Mouse (Mus musculus) cerebellum, adult 2 months (tissue): ENCODE results near the gene Grhl3. TPM values are rescaled to one million over a fixed set of nuclear protein-coding genes. Genes with fewer than 3 reads are reported as not detected.

Source experiments
- DNase-seq, 2 experiments: peaks; one replicate each; pipeline ENCODE4 v3.0.0; 2021
- H3K27ac ChIP-seq: fragments of 200-500 bp; 2 replicates; pipeline ENCODE4 v1.5.1; 2012; ENCODE audit warnings: low read length, control low read depth, inconsistent platforms; ENCODE audit not compliant: insufficient read depth
- H3K27me3 ChIP-seq: fragments of 200-500 bp; 2 replicates; pipeline ENCODE4 v1.6.1; 2012; ENCODE audit warnings: inconsistent platforms, mild to moderate bottlenecking, low read length, moderate library complexity; ENCODE audit not compliant: control insufficient read depth, insufficient read depth
- H3K4me1 ChIP-seq: fragments of 200-500 bp; 2 replicates; pipeline ENCODE4 v1.6.1; 2011; ENCODE audit warnings: low read length; ENCODE audit not compliant: control insufficient read depth, insufficient read depth
- H3K4me3 ChIP-seq: fragments of 200-500 bp; replicated peaks from 2 replicates; pipeline ENCODE3; 2011; ENCODE audit warnings: mild to moderate bottlenecking, low read depth, low read length, control low read depth; ENCODE audit not compliant: insufficient read depth
- CTCF ChIP-seq: fragments of 200-500 bp; IDR thresholded peaks from 2 replicates; pipeline ENCODE4 v1.5.1; 2011; ENCODE audit warnings: low read depth, mild to moderate bottlenecking, control low read depth, low read length, moderate library complexity, borderline replicate concordance; ENCODE audit not compliant: insufficient read depth
- POLR2A ChIP-seq: fragments of 200-500 bp; IDR thresholded peaks from 2 replicates; pipeline ENCODE4 v1.6.1; 2011; ENCODE audit warnings: low read length, control low read depth, borderline replicate concordance; ENCODE audit not compliant: insufficient read depth
- WGBS: fragments of 180-500 bp; shearing (Covaris S2); methylation state at CpG from one replicate; pipeline ENCODE4 v1.1.7; 2018; 5-methylcytosine and 5-hydroxymethylcytosine counted together
- polyA plus RNA-seq: library from polyadenylated mRNA; depleted of rRNA; stranded (reverse); fragments of >200 nt; gene quantifications from 2 replicates; pipeline ENCODE4 v1.2.3, GENCODE M21; 2012

The Grhl3 gene
- polyA plus RNA-seq, 1 experiment: 0.29 TPM

DNA sequence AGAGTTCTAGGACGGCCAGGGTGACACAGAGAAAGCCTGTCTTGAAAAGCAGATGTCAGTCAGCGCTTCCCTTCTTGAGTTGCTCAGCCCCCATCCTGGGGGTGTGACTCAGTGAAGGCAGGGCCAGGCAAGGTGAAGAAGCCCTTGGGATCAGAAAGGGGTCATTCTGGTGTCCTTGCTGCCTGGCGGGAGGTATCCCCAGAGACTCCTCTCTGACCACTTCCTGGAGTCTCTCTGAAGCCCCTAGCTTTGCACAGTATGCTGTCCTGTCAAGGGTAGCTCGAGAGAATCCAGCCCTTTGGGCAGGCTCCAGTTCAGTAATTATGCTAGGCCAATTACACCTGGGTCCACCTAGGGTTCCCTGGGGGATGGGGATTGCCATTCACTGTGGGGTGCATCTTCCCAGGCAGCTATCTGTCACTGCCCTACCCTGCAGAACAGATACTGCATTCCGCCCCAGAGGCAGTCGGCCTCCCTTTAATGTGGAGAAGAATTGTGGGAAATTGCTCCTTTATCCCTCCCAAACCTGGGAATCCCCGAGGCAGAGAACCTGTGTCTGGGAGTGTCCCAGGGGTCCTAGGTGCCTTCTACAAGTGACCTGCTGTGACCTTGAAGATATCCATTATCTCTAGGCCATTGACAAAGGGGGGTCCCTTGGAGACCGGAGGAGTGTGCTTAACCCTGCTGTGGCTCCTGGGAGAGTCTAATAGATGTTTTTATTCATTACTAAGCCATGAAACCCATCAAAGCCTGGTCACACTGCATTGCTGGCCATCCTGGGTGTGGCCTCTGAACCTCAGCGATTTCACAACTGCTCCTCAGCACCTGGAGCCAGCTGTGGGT is 41.4 kb downstream of the Grhl3 start:
- Histone ChIP-seq H3K27ac (no peak overlapping the region), H3K27me3 (no peaks in the 10 kb centered on the region), H3K4me3 (no peak overlapping the region), H3K4me1 (no peaks in the 10 kb centered on the region)
- no peak for DNase-seq
- TF ChIP-seq CTCF (no peak), POLR2A (no peak)
- 52% methylated on average over 9 of the region's 9 CpGs for WGBS

DNA sequence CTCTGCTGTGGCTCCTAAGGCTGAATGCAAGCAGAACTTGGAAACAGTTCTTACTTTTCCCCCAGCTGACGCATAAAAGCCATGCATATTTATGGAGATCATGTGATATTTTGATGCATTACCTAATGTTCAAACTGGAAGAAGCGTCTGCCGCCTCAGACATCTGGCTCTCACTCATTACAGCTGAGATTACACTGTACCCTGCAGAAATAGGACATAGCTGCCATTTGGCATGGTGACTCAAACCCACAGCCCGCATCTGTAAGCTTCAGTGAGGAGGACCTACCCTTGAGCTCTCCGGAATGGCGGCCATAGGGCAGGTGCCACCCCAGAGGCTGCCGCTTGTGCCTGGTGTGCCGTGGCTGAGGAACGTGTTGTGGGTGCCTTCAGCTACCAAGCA is 42.2 kb downstream of the Grhl3 start:
- no peak for DNase-seq
- Histone ChIP-seq H3K27ac (no peak overlapping the region), H3K4me3 (no peak overlapping the region), H3K4me1 (no peaks in the 10 kb centered on the region), H3K27me3 (no peaks in the 10 kb centered on the region)
- TF ChIP-seq POLR2A (no peak), CTCF (no peak)
- WGBS: 75% methylated on average over 9 of the region's 9 CpGs

DNA sequence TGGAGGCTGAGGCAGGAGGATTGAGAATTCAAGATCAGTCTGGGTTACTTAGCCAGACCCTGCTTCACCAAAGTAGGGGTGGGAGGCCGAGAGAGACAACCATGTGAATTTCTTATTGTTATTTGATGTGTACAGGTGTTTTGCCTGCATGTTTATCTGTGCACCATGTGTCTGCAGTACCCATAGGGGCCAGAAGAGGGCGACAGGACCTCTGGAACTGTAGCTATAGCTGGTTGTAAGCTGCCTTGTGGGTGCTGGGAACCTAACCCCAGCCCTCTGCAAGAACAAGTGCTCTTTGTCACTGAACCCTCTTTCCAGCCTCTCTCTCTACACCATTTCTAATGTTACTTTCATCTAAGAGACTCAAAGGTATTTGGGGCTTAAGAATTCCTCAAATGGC is 43.2 kb downstream of the Grhl3 start:
- 56% methylated on average over 2 of the region's 2 CpGs for WGBS

DNA sequence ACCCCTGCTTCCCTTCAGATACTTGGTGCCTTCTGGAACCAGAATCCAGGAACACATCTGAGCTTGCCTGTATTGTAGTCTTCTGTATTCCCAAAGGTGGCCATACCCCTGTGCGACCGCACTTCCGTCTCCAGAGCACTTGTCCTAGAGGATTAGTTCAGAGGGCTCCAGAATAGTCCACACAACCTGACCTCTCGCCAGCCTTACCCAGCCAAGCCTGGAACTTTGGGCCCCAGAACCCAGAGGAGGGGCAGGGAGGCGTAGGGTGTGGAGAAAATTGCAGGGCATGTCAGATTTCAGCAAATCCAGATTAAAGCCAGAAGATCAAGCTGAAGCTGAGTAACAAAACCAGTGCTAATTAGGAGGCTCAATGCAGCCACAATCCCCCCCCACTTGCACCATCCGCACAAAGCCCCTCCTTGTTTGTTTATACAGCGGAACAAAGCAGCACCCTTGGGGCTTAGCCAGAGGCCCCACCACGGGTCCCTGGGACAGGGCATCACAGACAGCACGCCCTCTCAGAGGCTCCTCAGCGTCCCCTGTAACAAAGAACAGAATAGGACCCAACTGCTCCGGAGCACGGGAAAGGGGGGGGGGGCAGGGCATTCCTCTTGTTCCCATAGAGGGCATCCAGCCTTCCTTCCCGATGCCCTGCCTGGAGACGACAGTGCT is 47.3 kb downstream of the Grhl3 start:
- Histone ChIP-seq H3K27me3 (no peaks in the 10 kb centered on the region), H3K27ac (no peak overlapping the region), H3K4me1 (no peaks in the 10 kb centered on the region), H3K4me3 (no peak overlapping the region)
- no peak for DNase-seq
- TF ChIP-seq POLR2A: no peak
- no peak for TF ChIP-seq CTCF
- 37% methylated on average over 14 of the region's 14 CpGs for WGBS

More for the DNA sequence above, 43.2 kb downstream of the Grhl3 start:
- DNase-seq: no peak
- TF ChIP-seq CTCF (0 out of 2 replicates have a peak, but pooled peaks have one; percentile 16), POLR2A (no peak)
- Histone ChIP-seq H3K27me3 (no peaks in the 10 kb centered on the region), H3K27ac (no peak overlapping the region), H3K4me1 (no peaks in the 10 kb centered on the region), H3K4me3 (no peak overlapping the region)

DNA sequence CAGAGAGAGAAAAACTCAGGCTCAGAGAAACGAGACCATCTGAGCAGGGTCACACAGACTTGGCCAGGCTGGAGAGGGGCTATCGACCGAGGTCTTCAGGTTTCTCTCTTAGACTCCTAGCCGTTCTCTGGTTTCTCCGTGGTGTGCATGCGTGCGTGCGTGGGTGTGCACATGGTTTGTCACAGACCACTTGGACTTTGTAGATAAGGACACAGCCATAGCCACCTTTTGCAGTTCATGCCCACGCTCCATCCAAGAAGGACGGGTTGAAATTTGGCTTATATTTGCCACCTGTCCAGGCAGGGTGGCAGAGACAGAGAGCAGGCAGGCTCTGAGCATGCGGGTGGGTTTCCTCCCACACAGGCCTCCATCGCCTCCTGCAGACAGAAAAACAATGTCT is 48.4 kb downstream of the Grhl3 start:
- no peak overlapping the region for H3K27ac ChIP-seq
- H3K4me3 ChIP-seq: no peak overlapping the region
- WGBS: 69% methylated on average over 12 of the region's 12 CpGs
- DNase-seq: no peak
- no peaks in the 10 kb centered on the region for H3K27me3 ChIP-seq
- TF ChIP-seq CTCF (no peak), POLR2A (no peak)
- H3K4me1 ChIP-seq: no peaks in the 10 kb centered on the region

DNA sequence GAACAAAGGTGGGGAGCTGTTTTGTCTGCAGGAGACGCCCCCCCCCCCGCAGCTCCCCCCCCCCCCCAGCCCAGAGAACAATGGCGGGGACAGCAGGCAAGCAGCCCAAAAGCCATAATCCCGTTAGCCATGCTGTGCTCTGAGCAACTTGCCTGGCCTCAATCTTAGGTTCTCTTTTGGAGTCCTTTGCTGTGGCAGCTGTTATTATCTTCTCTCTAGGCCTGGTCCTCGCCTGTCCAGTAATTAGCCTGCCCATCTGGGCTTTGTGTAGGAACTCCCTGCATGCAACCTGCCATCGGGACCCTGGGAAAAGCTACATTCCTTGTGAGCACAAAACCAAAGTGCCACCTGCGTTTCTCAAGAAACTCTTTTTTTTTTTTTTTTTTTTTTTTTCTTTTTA is 49.5 kb downstream of the Grhl3 start:
- no peak overlapping the region for H3K4me3 ChIP-seq
- 10% methylated on average over 6 of the region's 7 CpGs for WGBS
- no peaks in the 10 kb centered on the region for H3K27me3 ChIP-seq
- H3K27ac ChIP-seq: no peak overlapping the region
- H3K4me1 ChIP-seq: no peaks in the 10 kb centered on the region
- no peak for DNase-seq
- TF ChIP-seq CTCF (no peak), POLR2A (no peak)

DNA sequence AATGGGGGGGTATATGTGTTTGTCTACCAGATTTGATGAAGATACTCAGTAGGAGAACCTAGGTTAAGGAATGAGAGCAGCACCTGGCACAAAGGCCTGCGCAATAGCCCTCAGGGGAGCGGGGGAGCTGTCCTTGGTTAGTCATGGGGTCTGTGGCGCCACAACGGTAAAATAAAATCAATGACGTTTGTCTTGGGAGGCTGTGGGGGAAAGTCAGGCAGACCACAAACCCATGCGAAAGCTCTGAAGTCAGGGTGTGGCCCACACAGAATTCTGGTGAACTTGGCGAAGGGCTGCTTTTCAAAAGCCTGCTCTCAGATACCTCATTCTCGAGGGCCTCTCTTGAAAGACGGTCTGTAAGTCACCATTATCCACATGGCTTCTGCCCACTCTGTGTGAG is 53.0 kb downstream of the Grhl3 start:
- DNase-seq: no peak
- Histone ChIP-seq H3K4me3 (no peak overlapping the region), H3K27ac (no peak overlapping the region), H3K27me3 (no peaks in the 10 kb centered on the region), H3K4me1 (no peaks in the 10 kb centered on the region)
- TF ChIP-seq POLR2A (no peak), CTCF (no peak)
- WGBS: 71% methylated on average over 9 of the region's 9 CpGs

DNA sequence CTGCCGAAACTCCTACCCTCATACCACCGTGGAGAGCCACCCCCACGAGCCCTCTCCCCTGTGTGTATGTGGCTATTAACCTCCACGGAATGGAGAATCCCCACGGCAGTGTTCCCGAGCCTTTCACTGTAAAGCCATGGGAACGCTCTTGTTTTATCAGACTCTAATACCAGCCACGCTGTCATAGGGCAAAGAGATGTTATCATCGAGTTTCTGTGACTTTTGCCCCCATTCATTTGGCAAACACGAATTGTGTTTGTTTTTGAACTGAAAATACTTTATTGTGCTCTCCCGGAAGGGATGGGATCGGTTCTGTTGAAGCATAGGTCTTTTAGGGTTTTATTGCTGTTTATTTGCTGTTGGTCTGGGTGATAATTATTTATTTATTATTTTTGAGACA is 55.3 kb downstream of the Grhl3 start:
- no peak for TF ChIP-seq POLR2A
- no peak for TF ChIP-seq CTCF
- H3K27ac ChIP-seq: no peak overlapping the region
- H3K27me3 ChIP-seq: no peaks in the 10 kb centered on the region
- DNase-seq: no peak
- WGBS: 87% methylated on average over 12 of the region's 12 CpGs
- no peak overlapping the region for H3K4me3 ChIP-seq
- no peaks in the 10 kb centered on the region for H3K4me1 ChIP-seq
